Mouse (Mus musculus): ENCODE data around the gene Tmem132d.
"Not testable (repeated sequence)": the region's sequence is repeated elsewhere in the genome, so short reads cannot be mapped to it uniquely, and the experiment has no call there.

Tmem132d gene

DNA sequence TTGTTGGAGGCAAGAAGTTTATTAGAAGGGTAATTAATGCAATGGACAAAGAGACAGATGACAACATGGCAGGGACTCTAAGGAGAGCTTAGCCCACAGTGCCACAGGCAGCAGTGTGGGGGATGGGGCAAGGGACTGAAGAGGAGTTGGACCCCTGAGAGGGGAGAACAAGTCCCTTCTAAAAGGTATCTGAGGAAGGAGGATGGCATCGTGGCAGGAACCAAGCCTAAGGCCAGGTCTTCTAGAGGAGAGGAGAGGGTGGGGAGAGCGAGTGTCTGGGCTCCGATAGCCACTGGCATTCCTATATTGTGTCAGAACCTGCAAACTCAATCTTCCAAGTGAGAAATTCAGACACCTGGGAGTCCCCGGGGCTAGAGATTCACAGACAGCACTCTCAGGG, 674.3 kb downstream of the Tmem132d start:
- DNase-seq (ENCODE audit: low spot score) = no peak

DNA sequence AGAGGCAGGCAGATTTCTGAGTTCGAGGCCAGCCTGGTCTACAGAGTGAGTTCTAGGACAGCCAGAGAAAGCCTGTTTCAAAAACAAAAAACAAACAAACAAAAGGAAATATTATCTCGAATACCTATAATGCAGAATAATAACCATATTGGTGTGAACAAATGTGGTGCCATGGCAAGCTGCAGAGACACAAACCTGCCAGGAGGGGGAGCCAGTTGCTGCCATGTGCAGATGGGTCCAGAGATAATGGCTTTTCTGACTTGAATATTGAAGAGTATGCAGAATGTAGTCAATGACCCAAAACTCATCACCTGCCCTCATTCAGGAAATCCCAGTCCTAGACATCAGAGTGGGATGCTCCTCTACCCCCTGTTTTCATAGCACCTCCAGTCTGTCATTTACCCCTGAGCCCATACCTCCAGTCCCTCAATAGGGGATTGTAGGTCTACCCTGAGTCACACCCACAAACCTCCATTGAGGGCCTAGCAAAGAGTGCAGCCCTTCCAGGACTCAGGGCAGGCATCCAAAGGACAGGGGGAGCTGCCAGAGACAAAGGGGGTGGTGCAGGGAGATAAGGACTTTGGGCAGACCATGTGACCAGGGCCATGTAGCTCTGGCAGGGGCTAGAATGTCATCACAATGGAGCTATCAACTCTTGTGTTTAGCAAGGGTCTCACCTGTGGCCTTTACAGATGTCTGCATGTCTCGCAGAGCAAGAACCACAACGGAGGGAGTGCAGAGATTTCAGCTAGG, 676.0 kb downstream of the Tmem132d start:
- DNase-seq (ENCODE audit: low spot score) = no peak

GRCm38 (mm10) chr5:127756011-127756410, 676.9 kb downstream of the Tmem132d start:
- DNase-seq (ENCODE audit: low spot score) = no peak

DNA sequence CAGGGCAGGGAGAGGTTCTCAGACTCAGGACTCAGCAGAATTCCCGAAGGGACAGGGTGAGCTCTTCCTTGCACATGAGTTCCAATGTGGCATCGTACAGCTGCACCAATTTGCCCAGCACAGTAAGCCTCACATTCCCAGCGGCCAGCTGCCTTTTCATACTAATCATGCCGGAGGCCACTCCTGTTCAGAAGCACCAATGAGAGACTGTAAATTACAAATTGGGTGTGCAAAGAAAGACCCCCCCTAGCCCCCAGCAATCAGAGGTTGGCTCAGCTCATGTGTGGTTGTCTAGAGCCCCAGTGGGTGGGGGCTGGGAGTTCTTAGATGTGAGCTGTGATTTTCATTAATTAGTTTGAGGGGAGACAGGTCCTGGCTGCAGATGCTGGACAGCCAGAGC, 677.3 kb downstream of the Tmem132d start:
- no peak for DNase-seq (ENCODE audit: low spot score)

- DNase-seq (ENCODE audit: low spot score) = peak; percentile 54
These were observed 681.5 kb downstream of the Tmem132d start for GRCm38 (mm10) chr5:127751262-127751975.

GRCm38 (mm10) chr5:127749540-127749939, 683.3 kb downstream of the Tmem132d start:
- DNase-seq (ENCODE audit: low spot score) = not testable (repeated sequence)

DNA sequence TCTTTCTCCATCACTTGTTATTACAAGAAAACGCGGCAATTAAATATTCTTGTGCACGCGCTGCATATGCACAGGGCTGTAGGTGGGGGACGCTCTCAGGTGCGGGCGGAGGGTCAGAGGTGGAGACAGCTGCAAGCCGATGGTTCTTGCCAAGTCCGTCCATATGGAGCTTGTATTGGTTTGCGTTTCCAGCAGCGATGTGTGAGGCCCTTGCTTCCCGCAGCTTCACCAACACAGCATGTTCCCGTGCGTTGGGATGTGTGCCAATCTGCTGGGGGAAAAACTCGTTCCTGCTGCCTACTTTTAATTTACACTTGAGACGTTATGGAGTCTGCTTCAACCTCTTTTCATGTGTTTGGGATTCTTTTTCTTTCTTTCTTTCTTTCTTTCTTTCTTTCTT, 691.5 kb downstream of the Tmem132d start:
- DNase-seq (ENCODE audit: low spot score) = no peak

Data from embryo, embryonic 10.5 days (tissue).